Mouse (Mus musculus) layer of hippocampus, postnatal 25 days (tissue): Measurements from ENCODE around the gene Tnip1. TPM values are rescaled to one million over a fixed set of nuclear protein-coding genes. Genes with fewer than 3 reads are reported as not detected.

Source experiments
- DNase-seq, 2 experiments: peaks; one replicate each; pipeline ENCODE4 v3.0.0; 2022; ENCODE audit warnings: mixed read lengths in 2 of 2, low spot score in 1 of 2; ENCODE audit errors: extremely low spot score in 1 of 2
- total RNA-seq, 2 experiments: library from RNA; stranded (reverse); gene quantifications; 2 replicates each; pipeline ENCODE4 v1.2.3; 2021

Tnip1 gene
- total RNA-seq = 10 to 100 TPM; 33.1 to 38.0 TPM

GRCm38 (mm10) chr11:54962810-54963209, at the start of gene Tnip1:
TSS of gene Tnip1 (minus strand) at chr11:54962917.
- DNase-seq = no peak

GRCm38 (mm10) chr11:55011440-55011839, 48.7 kb upstream of the Tnip1 start:
- no peak for DNase-seq

- no peak for DNase-seq
Measured at GRCm38 (mm10) chr11:55008230-55008629, 45.5 kb upstream of the Tnip1 start.

- no peak for DNase-seq
Measured at GRCm38 (mm10) chr11:55005684-55006083, 43.0 kb upstream of the Tnip1 start.

- no peak for DNase-seq
Measured at GRCm38 (mm10) chr11:55004970-55005502, 42.3 kb upstream of the Tnip1 start.

GRCm38 (mm10) chr11:54998708-54999107, 36.0 kb upstream of the Tnip1 start:
- DNase-seq = no peak

GRCm38 (mm10) chr11:54998284-54998683, 35.6 kb upstream of the Tnip1 start:
- peak; percentile 37 to 47 for DNase-seq

GRCm38 (mm10) chr11:54996176-54996575, 33.5 kb upstream of the Tnip1 start:
- DNase-seq = no peak

- no peak for DNase-seq
Measured at GRCm38 (mm10) chr11:54989920-54990319, 27.2 kb upstream of the Tnip1 start.

GRCm38 (mm10) chr11:54988754-54989349, 26.1 kb upstream of the Tnip1 start:
- DNase-seq = no peak

GRCm38 (mm10) chr11:54987974-54988373, 25.3 kb upstream of the Tnip1 start:
- DNase-seq = peak in 1 of 2 experiments; percentile 50

GRCm38 (mm10) chr11:54985086-54985485, 22.4 kb upstream of the Tnip1 start:
- no peak for DNase-seq

GRCm38 (mm10) chr11:54984581-54984980, 21.9 kb upstream of the Tnip1 start:
- no peak for DNase-seq

- peak; percentile 66 to 94 for DNase-seq
Measured at GRCm38 (mm10) chr11:54984085-54984484, 21.4 kb upstream of the Tnip1 start.

GRCm38 (mm10) chr11:54982520-54982919, 19.8 kb upstream of the Tnip1 start:
- no peak for DNase-seq

GRCm38 (mm10) chr11:54981630-54982029, 18.9 kb upstream of the Tnip1 start:
- DNase-seq = no peak

GRCm38 (mm10) chr11:54977385-54977937, 14.7 kb upstream of the Tnip1 start:
- no peak for DNase-seq

GRCm38 (mm10) chr11:54976351-54976750, 13.6 kb upstream of the Tnip1 start:
- DNase-seq = no peak

- DNase-seq = no peak
Measured at GRCm38 (mm10) chr11:54975756-54976155, 13.0 kb upstream of the Tnip1 start.

- DNase-seq = no peak
Measured at GRCm38 (mm10) chr11:54975340-54975739, 12.6 kb upstream of the Tnip1 start.

- DNase-seq = no peak
Measured at GRCm38 (mm10) chr11:54974639-54975038, 11.9 kb upstream of the Tnip1 start.
